Mouse (Mus musculus) G1E (cell line): ENCODE results near the gene Nos1ap. TPM values are rescaled to one million over a fixed set of nuclear protein-coding genes. Genes with fewer than 3 reads are reported as not detected.

ENCODE experiments used
- ATAC-seq: 2 replicates; pipeline ENCODE4 v1.8.0; 2016; ENCODE audit warnings: mild to moderate bottlenecking; ENCODE audit not compliant: insufficient number of reproducible peaks, poor library complexity, low FRiP score, severe bottlenecking; ENCODE audit errors: extremely low read depth
- DNase-seq: peaks from one replicate; pipeline ENCODE4 v3.0.0; 2012; ENCODE audit warnings: low spot score
- H3K27me3 ChIP-seq: 2 replicates; pipeline ENCODE4 v1.6.1; 2012; ENCODE audit warnings: mild to moderate bottlenecking, low read length, inconsistent platforms; ENCODE audit not compliant: insufficient read depth
- H3K36me3 ChIP-seq: replicated peaks from 2 replicates; pipeline ENCODE3; 2012; ENCODE audit warnings: mild to moderate bottlenecking, inconsistent platforms
- H3K4me1 ChIP-seq: 2 replicates; pipeline ENCODE4 v1.6.1; 2012; ENCODE audit warnings: low read depth, low read length, inconsistent platforms, mixed read lengths; ENCODE audit not compliant: insufficient read depth
- H3K4me3 ChIP-seq: 2 replicates; pipeline ENCODE4 v1.5.1; 2012; ENCODE audit warnings: low read depth, mild to moderate bottlenecking, inconsistent platforms, low read length, moderate library complexity, mixed read lengths
- H3K9me3 ChIP-seq: replicated peaks from 2 replicates; pipeline ENCODE4 v1.6.1; 2012; ENCODE audit warnings: inconsistent platforms
- CTCF ChIP-seq: IDR thresholded peaks from 2 replicates; pipeline ENCODE4 v1.5.1; 2012; ENCODE audit warnings: low read depth, low read length, inconsistent platforms, mixed read lengths
- GATA1 ChIP-seq: IDR thresholded peaks from 2 replicates; pipeline ENCODE4 v1.6.1; 2012; ENCODE audit warnings: borderline replicate concordance, low read length, inconsistent platforms, mixed read lengths
- GATA2 ChIP-seq: IDR thresholded peaks from 2 replicates; pipeline ENCODE4 v1.6.1; 2012; ENCODE audit warnings: low read depth, low read length, inconsistent platforms, borderline replicate concordance
- POLR2AphosphoS5 ChIP-seq: IDR thresholded peaks from 2 replicates; pipeline ENCODE4 v1.6.1; 2012; ENCODE audit warnings: low read depth, low read length, inconsistent platforms; ENCODE audit not compliant: insufficient replicate concordance
- TAL1 ChIP-seq: conservative IDR thresholded peaks from 2 replicates; pipeline ENCODE4 v1.6.1; 2012; ENCODE audit warnings: low read depth, low read length, inconsistent platforms, mixed read lengths
- polyA plus RNA-seq: library from polyadenylated mRNA; stranded (reverse); fragments of >175 nt; gene quantifications from 2 replicates; pipeline ENCODE4 v1.2.3, GENCODE M21; 2012
- total RNA-seq, 2 experiments: library from RNA; stranded (forward) in 1 of 2; stranded (reverse) in 1 of 2; fragments of 200-1000 nt in 1 of 2; fragments of >200 nt in 1 of 2; fragmentation: Nextera tagmentation in 1 of 2; gene quantifications; 2 replicates each; pipeline ENCODE4 v1.2.3; 2014 to 2017

The Nos1ap gene
- total RNA-seq (2014; fragmentation: Nextera tagmentation) (11.7 and 18.2 TPM in 2 replicates), total RNA-seq (2017) (1.6 and 2.1 TPM in 2 replicates), polyA plus RNA-seq (5.4 and 6.1 TPM in 2 replicates)

GRCm38 (mm10) chr1:170589219-170590040 is at the start of gene Nos1ap:
Gene Nos1ap, minus strand, starts transcription at chr1:170589861.
- Histone ChIP-seq H3K27me3 (peaks cover 25% of the 10 kb centered on the region), H3K9me3 (peaks cover 4% of the 10 kb centered on the region), H3K4me1 (peaks cover 22% of the 10 kb centered on the region), H3K36me3 (no peaks in the 10 kb centered on the region), H3K4me3 (peak within 1 kb of the TSS; percentile 87)
- peak; percentile 74 for DNase-seq
- no peak for TF ChIP-seq GATA1
- TF ChIP-seq CTCF, result no peak
- TF ChIP-seq TAL1, result no peak
- TF ChIP-seq GATA2, result no peak
- no peak for TF ChIP-seq POLR2AphosphoS5
- peak; percentile 41; the same call in 1 of the 2 replicates for ATAC-seq

GRCm38 (mm10) chr1:170638941-170639340 is 49.3 kb upstream of the Nos1ap start:
- no peak for DNase-seq
- Histone ChIP-seq H3K4me1 (peaks cover 3% of the 10 kb centered on the region; the same call in 1 of the 2 replicates), H3K36me3 (no peaks in the 10 kb centered on the region), H3K4me3 (no peak overlapping the region), H3K9me3 (no peaks in the 10 kb centered on the region), H3K27me3 (peaks cover 22% of the 10 kb centered on the region; the same call in 1 of the 2 replicates)
- ATAC-seq, result no peak
- TF ChIP-seq TAL1 (no peak), GATA2 (no peak), POLR2AphosphoS5 (no peak), GATA1 (no peak), CTCF (no peak)

GRCm38 (mm10) chr1:170632856-170633255 is 43.2 kb upstream of the Nos1ap start:
- H3K9me3 ChIP-seq, result peaks cover 5% of the 10 kb centered on the region; the same call in 1 of the 2 replicates
- no peak for TF ChIP-seq TAL1
- ATAC-seq (no peak), DNase-seq (no peak)
- H3K4me3 ChIP-seq, result no peak overlapping the region
- peaks cover 22% of the 10 kb centered on the region for H3K4me1 ChIP-seq
- H3K36me3 ChIP-seq, result no peaks in the 10 kb centered on the region
- peaks cover 7% of the 10 kb centered on the region; the same call in 1 of the 2 replicates for H3K27me3 ChIP-seq

GRCm38 (mm10) chr1:170632385-170632784 is 42.7 kb upstream of the Nos1ap start:
- peak; percentile 73 for TF ChIP-seq CTCF
- TF ChIP-seq GATA2, result no peak
- no peak for TF ChIP-seq TAL1
- no peak for TF ChIP-seq POLR2AphosphoS5
- no peak for TF ChIP-seq GATA1
- Histone ChIP-seq H3K36me3 (no peaks in the 10 kb centered on the region), H3K27me3 (peaks cover 3% of the 10 kb centered on the region; the same call in 1 of the 2 replicates), H3K4me1 (peaks cover 22% of the 10 kb centered on the region), H3K4me3 (no peak overlapping the region), H3K9me3 (peaks cover 10% of the 10 kb centered on the region)
- peak; percentile 51 for DNase-seq
- peak; percentile 96 for ATAC-seq

- Histone ChIP-seq H3K9me3 (peaks cover 16% of the 10 kb centered on the region), H3K36me3 (no peaks in the 10 kb centered on the region), H3K4me3 (no peak overlapping the region), H3K4me1 (peaks cover 22% of the 10 kb centered on the region), H3K27me3 (peaks cover 3% of the 10 kb centered on the region; the same call in 1 of the 2 replicates)
- DNase-seq (no peak), ATAC-seq (no peak)
- TF ChIP-seq GATA2, result no peak
- no peak for TF ChIP-seq CTCF
- TF ChIP-seq POLR2AphosphoS5, result no peak
- TF ChIP-seq TAL1, result no peak
- TF ChIP-seq GATA1, result no peak
Observed at GRCm38 (mm10) chr1:170631571-170631970, 41.9 kb upstream of the Nos1ap start.

- DNase-seq (no peak), ATAC-seq (no peak)
- peaks cover 16% of the 10 kb centered on the region for H3K9me3 ChIP-seq
- TF ChIP-seq POLR2AphosphoS5 (no peak), CTCF (no peak), GATA2 (no peak), TAL1 (no peak), GATA1 (no peak)
- H3K36me3 ChIP-seq, result no peaks in the 10 kb centered on the region
- H3K4me3 ChIP-seq, result no peak overlapping the region
- H3K4me1 ChIP-seq, result peaks cover 19% of the 10 kb centered on the region
- peaks cover 3% of the 10 kb centered on the region; the same call in 1 of the 2 replicates for H3K27me3 ChIP-seq
Observed at GRCm38 (mm10) chr1:170630489-170630888, 40.8 kb upstream of the Nos1ap start.
